10 mouse cellular contexts compared by ENCODE assay signal in the genomic region with DNA sequence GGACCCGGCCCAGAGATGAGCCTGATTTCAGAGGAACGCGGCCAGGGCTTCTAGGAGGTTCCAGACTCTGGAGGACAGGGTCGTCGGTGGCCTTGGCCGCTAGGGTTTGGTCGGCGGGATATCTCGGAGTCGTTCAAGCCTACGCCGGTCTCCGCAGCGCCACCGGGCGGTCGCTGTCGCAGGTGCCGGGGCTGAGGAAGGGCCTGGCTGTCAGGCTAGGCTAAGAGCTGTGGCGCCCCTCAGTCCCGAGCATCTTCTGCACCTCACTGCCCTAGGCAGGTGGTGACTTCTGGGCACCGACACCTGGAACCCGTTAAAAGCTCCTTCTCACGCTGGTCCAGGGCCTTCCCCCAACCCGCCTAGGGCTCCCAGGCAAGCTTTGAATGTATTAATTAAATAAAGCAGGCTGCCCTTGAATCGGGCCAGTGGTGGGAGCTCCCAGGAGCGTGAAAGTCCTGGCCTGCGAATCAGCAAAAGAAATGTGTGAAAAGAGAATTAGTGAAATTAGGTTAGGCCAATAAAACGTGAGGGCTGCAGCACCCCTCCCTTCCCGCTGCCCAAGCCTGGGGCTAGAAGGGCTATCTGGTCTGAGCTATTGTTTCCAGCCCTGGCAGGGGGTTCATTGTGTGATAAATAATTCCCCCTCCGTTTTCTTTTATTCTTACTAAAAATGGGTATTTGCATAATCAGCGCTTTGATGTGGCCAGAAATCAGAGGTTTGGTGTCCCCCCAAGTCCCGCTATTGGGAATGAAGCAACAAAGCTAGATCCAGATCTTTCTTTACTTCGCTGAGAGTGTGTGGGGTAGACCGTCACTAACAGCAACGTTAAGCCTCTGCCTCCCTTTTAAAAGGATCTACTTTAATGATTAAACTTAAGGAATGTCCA. TPM values are rescaled to one million over a fixed set of nuclear protein-coding genes. Genes with fewer than 3 reads are reported as not detected.
DNase-seq lines count a peak whose midpoint lies in the region; ATAC-seq lines count a peak whose summit lies in the region.
"Had no signal": no experiment of that assay in that cellular context is flagged by ENCODE, and none has a peak within 500 bp of the region (broad histone marks: within the 10 kb centered on the region; RNA-seq: fewer than 3 reads in every experiment).

No protein-coding gene starts in this region.

- H3K4me1 ChIP-seq in forebrain, embryonic 12.5 days, result peaks cover 30% of the 10 kb centered on the region
- 0 out of 2 replicates have a peak, but pooled peaks cover 4% of the 10 kb centered on the region for H3K4me1 ChIP-seq in intestine, embryonic 16.5 days (ENCODE audit: control insufficient read depth, insufficient read depth, low read length)

- intact Hi-C loops in gastrocnemius, postnatal 36 days (cut with DNase I), result no loop called here

- peak overlapping the region; percentile 17; the same call in 1 of the 2 replicates for H3K9ac ChIP-seq in forebrain, embryonic 12.5 days
- H3K9ac ChIP-seq in intestine, embryonic 16.5 days (ENCODE audit: low read depth, low read length), result no peak overlapping the region

- ATAC-seq in forebrain, embryonic 12.5 days (ENCODE audit: low FRiP score), result peak; percentile 80
- peak; percentile 72 for ATAC-seq in intestine, embryonic 16.5 days
- ATAC-seq in megakaryocyte progenitor cell, adult 5-6 weeks (replicated peaks; ENCODE audit: poor library complexity), result peak; percentile 98
- no peak for ATAC-seq in cerebellum, adult (ENCODE audit: insufficient number of reproducible peaks, low FRiP score, low TSS enrichment)

- DNase-seq in gastrocnemius, postnatal 10 days, result peak; percentile 57
- DNase-seq in gastrocnemius, postnatal 36 days, result no peak
- peak; percentile 32 for DNase-seq in Muller cell, postnatal 12 days (ENCODE audit: inconsistent ontology term)
- peak; percentile 41 for DNase-seq in thymus, postnatal 0 days (ENCODE audit: low spot score)

- H3K36me3 ChIP-seq in forebrain, embryonic 12.5 days (replicated peaks), result no peaks in the 10 kb centered on the region
- no peaks in the 10 kb centered on the region for H3K36me3 ChIP-seq in intestine, embryonic 16.5 days (ENCODE audit: control insufficient read depth, insufficient read depth, low read length)

- H3K4me2 ChIP-seq in forebrain, embryonic 12.5 days, result peak overlapping the region; percentile 43
- no peak overlapping the region for H3K4me2 ChIP-seq in intestine, embryonic 16.5 days (ENCODE audit: low read depth, low read length)

- under 1% methylated on average over 36 of the region's 36 CpGs for WGBS in forebrain, embryonic 12.5 days
- 1% methylated on average over 36 of the region's 36 CpGs for WGBS in intestine, embryonic 16.5 days

- H3K4me3 ChIP-seq in forebrain, embryonic 12.5 days (replicated peaks), result peak overlapping the region; percentile 8; the same call in 1 of the 2 replicates
- H3K4me3 ChIP-seq in intestine, embryonic 16.5 days (ENCODE audit: low read length), result no peak overlapping the region

- peaks cover 86% of the 10 kb centered on the region for H3K27me3 ChIP-seq in forebrain, embryonic 12.5 days
- H3K27me3 ChIP-seq in intestine, embryonic 16.5 days (replicated peaks; ENCODE audit: control insufficient read depth, insufficient read depth, low read length), result peaks cover 71% of the 10 kb centered on the region
- H3K27me3 ChIP-seq: CH12.LX had no signal

- H3K9me3 ChIP-seq in forebrain, embryonic 12.5 days, result no peaks in the 10 kb centered on the region; the same call in 1 of the 2 replicates
- no peaks in the 10 kb centered on the region for H3K9me3 ChIP-seq in intestine, embryonic 16.5 days (ENCODE audit: control insufficient read depth, low read length)

- H3K27ac ChIP-seq in forebrain, embryonic 12.5 days, result peak overlapping the region; percentile 85
- no peak overlapping the region for H3K27ac ChIP-seq in intestine, embryonic 16.5 days (ENCODE audit: low read length)

RNA-seq across cellular contexts. Expression of gene Neurog2, which starts 7.2 kb away (rescaled TPM):
- not detected for total RNA-seq in gastrocnemius, postnatal 10 days (2021)
- total RNA-seq in gastrocnemius, postnatal 36 days (2021), result not detected
- 161 and 168 TPM in 2 replicates for polyA plus RNA-seq in forebrain, embryonic 12.5 days (2016; fragmentation: Nextera tagmentation; extraction: Ambion mirVana)
- polyA plus RNA-seq in intestine, embryonic 16.5 days (2015; fragmentation: Nextera tagmentation; extraction: Ambion mirVana), result not detected in 2 replicates
- not detected in 2 replicates for total RNA-seq in megakaryocyte progenitor cell, adult 5-6 weeks (2015)
- not detected in 2 replicates for total RNA-seq in megakaryocyte progenitor cell, adult 5-6 weeks (2017)
- polyA plus RNA-seq in thymus, postnatal 0 days (2015; fragmentation: Nextera tagmentation; extraction: Ambion mirVana), result not detected in 2 replicates
- total RNA-seq: CH12.LX; gastrocnemius, postnatal 4 days had no signal

Comparison
In these comparisons a context has a peak if more than half of its experiments do, and no peak if none do; other contexts are left out.
1. DNase-seq: peak in gastrocnemius, postnatal 10 days (single experiment), Muller cell, postnatal 12 days (single experiment) and thymus, postnatal 0 days (single experiment); none in gastrocnemius, postnatal 36 days (0 of 2).